Mouse (Mus musculus) heart, adult 2 months (tissue): Measurements from ENCODE around the gene Smg9. TPM values are rescaled to one million over a fixed set of nuclear protein-coding genes. Genes with fewer than 3 reads are reported as not detected.

Experiments
- DNase-seq, 2 experiments: peaks; one replicate each; pipeline ENCODE4 v3.0.0; 2021
- H3K27ac ChIP-seq: fragments of 200-600 bp; 2 replicates; pipeline ENCODE4 v1.8.1; 2022
- H3K27me3 ChIP-seq: fragments of 200-500 bp; 2 replicates; pipeline ENCODE4 v1.6.1; 2012; ENCODE audit warnings: mild to moderate bottlenecking, low read length, inconsistent platforms, mixed read lengths; ENCODE audit not compliant: control insufficient read depth, insufficient read depth
- H3K36me3 ChIP-seq: fragments of 200-500 bp; 2 replicates; pipeline ENCODE4 v1.6.1; 2012; ENCODE audit warnings: low read length, inconsistent platforms; ENCODE audit not compliant: control insufficient read depth, insufficient read depth
- H3K4me1 ChIP-seq: fragments of 200-500 bp; 2 replicates; pipeline ENCODE4 v1.6.1; 2011; ENCODE audit warnings: low read length; ENCODE audit not compliant: control insufficient read depth, insufficient read depth
- H3K4me3 ChIP-seq: fragments of 200-600 bp; 2 replicates; pipeline ENCODE4 v1.8.1; 2022
- H3K79me2 ChIP-seq: fragments of 200-500 bp; replicated peaks from 2 replicates; pipeline ENCODE4 v1.6.1; 2012; ENCODE audit warnings: mild to moderate bottlenecking, inconsistent platforms, low read length, moderate library complexity, mixed read lengths; ENCODE audit not compliant: control insufficient read depth, insufficient read depth
- H3K9ac ChIP-seq: fragments of 200-500 bp; 2 replicates; pipeline ENCODE4 v1.6.1; 2012; ENCODE audit warnings: low read depth, mild to moderate bottlenecking, control low read depth, inconsistent platforms, low read length, mixed read lengths
- CTCF ChIP-seq: fragments of 200-600 bp; IDR thresholded peaks from 2 replicates; pipeline ENCODE4 v1.8.1; 2022; ENCODE audit warnings: antibody characterized with exemption, mild to moderate bottlenecking, moderate library complexity
- EP300 ChIP-seq: fragments of 200-500 bp; IDR thresholded peaks from 2 replicates; pipeline ENCODE4 v1.6.1; 2011; ENCODE audit warnings: low read depth, low read length, control low read depth; ENCODE audit not compliant: insufficient read depth
- POLR2A ChIP-seq: fragments of 200-500 bp; IDR thresholded peaks from 2 replicates; pipeline ENCODE4 v1.6.1; 2011; ENCODE audit warnings: mild to moderate bottlenecking, low read depth, low read length, control low read depth; ENCODE audit not compliant: insufficient read depth
- WGBS: fragments of 180-500 bp; shearing (Covaris S2); methylation state at CpG from one replicate; pipeline ENCODE4 v1.1.7; 2018; 5-methylcytosine and 5-hydroxymethylcytosine counted together
- intact Hi-C: fragments of 180-260 bp; cut with DNase I; formaldehyde crosslinking; loops from one replicate; pipeline ENCODE4 v1.15.1; 2025
- polyA plus RNA-seq: library from polyadenylated mRNA; depleted of rRNA; stranded (reverse); fragments of >200 nt; gene quantifications from 2 replicates; pipeline ENCODE4 v1.2.3, GENCODE M21; 2012
- total RNA-seq, 2 experiments: library from RNA; stranded (reverse); gene quantifications; 2 replicates each; pipeline ENCODE4 v1.2.3; 2021

The Smg9 gene
- total and polyA plus RNA-seq, 3 experiments = 5.9 to 19.2 (median 6.6) TPM

- intact Hi-C loops = no loop called here
- no peak for DNase-seq
- 65% methylated on average over 7 of the region's 7 CpGs for WGBS
- Histone ChIP-seq H3K79me2 (no peaks in the 10 kb centered on the region), H3K9ac (no peak overlapping the region), H3K4me1 (no peaks in the 10 kb centered on the region; the same call in 1 of the 2 replicates), H3K27ac (no peak overlapping the region), H3K27me3 (no peaks in the 10 kb centered on the region), H3K4me3 (no peak overlapping the region), H3K36me3 (no peaks in the 10 kb centered on the region)
- TF ChIP-seq EP300 (no peak), POLR2A (no peak), CTCF (no peak)
Observed at GRCm38 (mm10) chr7:24421648-24422047, 22.2 kb downstream of the Smg9 start.

DNA sequence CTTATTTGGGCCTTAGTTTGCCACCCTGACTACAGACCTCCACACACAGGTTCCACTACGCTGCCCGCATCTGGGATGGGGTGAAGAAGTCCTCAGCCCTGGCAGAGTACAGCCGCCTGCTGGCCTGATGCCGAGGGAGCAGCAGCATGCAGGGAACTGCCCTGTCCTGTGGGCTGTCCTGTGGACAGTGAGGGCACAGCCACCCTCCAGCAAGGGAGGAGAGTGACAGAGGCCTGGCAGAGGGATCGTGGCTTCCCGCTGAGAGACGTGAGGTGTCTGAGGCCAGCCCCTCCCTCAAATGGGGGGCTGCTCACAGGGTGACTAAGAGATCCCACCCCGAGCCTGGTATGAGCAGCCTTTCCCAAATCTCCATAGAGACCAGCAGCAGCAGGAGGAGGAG is 22.8 kb downstream of the Smg9 start:
- TF ChIP-seq POLR2A = no peak
- TF ChIP-seq EP300 = no peak
- no peak for TF ChIP-seq CTCF
- no peaks in the 10 kb centered on the region for H3K36me3 ChIP-seq
- no peak overlapping the region for H3K4me3 ChIP-seq
- intact Hi-C loops = no loop called here
- no peaks in the 10 kb centered on the region; the same call in 1 of the 2 replicates for H3K4me1 ChIP-seq
- H3K27me3 ChIP-seq = no peaks in the 10 kb centered on the region
- no peak overlapping the region for H3K27ac ChIP-seq
- WGBS = 73% methylated on average over 8 of the region's 8 CpGs
- no peak overlapping the region for H3K9ac ChIP-seq
- no peak for DNase-seq
- no peaks in the 10 kb centered on the region for H3K79me2 ChIP-seq

DNA sequence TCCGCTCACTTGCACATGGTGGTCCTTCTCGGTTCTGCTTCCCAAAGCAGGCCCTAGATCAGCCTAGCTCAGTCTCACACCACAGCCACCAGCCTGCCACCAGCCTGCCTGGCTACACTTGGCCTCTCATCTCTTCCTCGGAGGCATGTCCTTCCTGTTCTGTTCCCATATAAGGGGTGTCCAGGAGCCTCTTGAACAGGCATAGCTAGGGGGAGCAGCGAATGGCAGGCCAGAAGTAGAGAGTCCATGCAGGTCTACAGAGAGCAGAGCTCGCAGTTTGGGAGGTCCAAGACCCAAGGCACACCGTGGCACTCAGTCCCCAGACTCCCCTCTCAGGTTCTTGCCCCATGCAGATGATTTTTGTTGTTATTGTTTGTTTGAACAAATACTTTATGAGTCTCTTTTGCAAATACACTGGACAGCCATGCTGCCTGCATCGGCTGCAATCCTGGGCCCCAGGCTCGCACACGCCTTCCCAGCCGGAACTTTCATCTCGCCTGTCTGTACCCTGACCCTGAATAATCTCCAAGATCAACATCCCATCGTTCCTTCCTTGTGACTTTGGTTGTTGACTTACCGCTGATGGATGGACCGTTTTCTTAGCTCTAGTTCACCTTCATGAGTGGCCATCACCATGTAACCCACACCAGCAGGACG is 23.8 kb downstream of the Smg9 start:
- Histone ChIP-seq H3K27ac (no peak overlapping the region), H3K4me1 (no peaks in the 10 kb centered on the region; the same call in 1 of the 2 replicates), H3K4me3 (no peak overlapping the region), H3K9ac (no peak overlapping the region), H3K27me3 (no peaks in the 10 kb centered on the region), H3K36me3 (no peaks in the 10 kb centered on the region), H3K79me2 (no peaks in the 10 kb centered on the region)
- TF ChIP-seq CTCF (no peak), EP300 (no peak), POLR2A (no peak)
- DNase-seq = no peak
- WGBS = 80% methylated on average over 15 of the region's 15 CpGs
- intact Hi-C loops = no loop called here

GRCm38 (mm10) chr7:24423956-24424732 is 24.7 kb downstream of the Smg9 start:
- Histone ChIP-seq H3K4me3 (no peak overlapping the region), H3K36me3 (no peaks in the 10 kb centered on the region), H3K4me1 (no peaks in the 10 kb centered on the region; the same call in 1 of the 2 replicates), H3K9ac (no peak overlapping the region), H3K27ac (no peak overlapping the region), H3K27me3 (no peaks in the 10 kb centered on the region), H3K79me2 (no peaks in the 10 kb centered on the region)
- TF ChIP-seq POLR2A = no peak
- TF ChIP-seq CTCF = no peak
- no peak for TF ChIP-seq EP300
- intact Hi-C loops = no loop called here
- 59% methylated on average over 12 of the region's 12 CpGs for WGBS
- DNase-seq = peak; percentile 37 to 44

DNA sequence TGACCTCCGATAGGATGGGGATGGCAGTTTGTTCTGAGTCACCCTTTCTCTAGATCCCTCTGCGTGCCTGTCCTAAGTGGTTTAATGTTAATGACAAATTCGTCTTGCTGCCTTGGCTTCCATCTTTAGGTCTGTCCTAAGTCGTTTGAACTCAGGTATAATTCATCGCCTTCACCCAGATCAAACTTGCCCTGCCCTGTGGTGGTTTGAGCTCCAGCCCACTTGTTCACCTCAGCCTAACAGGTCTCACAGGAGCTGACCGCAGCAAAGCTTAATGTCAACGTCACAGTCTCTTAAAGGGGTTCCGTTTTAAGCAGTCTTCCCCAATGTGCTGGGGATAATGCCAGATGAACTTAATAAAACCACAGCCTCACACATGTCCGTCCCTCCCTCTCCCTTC is 26.5 kb downstream of the Smg9 start:
- Histone ChIP-seq H3K27me3 (no peaks in the 10 kb centered on the region), H3K79me2 (no peaks in the 10 kb centered on the region), H3K27ac (no peak overlapping the region), H3K9ac (no peak overlapping the region), H3K4me3 (no peak overlapping the region), H3K36me3 (no peaks in the 10 kb centered on the region), H3K4me1 (no peaks in the 10 kb centered on the region; the same call in 1 of the 2 replicates)
- 88% methylated on average over 9 of the region's 9 CpGs for WGBS
- no peak for TF ChIP-seq EP300
- no peak for TF ChIP-seq CTCF
- TF ChIP-seq POLR2A = no peak
- DNase-seq = no peak
- intact Hi-C loops = no loop called here

DNA sequence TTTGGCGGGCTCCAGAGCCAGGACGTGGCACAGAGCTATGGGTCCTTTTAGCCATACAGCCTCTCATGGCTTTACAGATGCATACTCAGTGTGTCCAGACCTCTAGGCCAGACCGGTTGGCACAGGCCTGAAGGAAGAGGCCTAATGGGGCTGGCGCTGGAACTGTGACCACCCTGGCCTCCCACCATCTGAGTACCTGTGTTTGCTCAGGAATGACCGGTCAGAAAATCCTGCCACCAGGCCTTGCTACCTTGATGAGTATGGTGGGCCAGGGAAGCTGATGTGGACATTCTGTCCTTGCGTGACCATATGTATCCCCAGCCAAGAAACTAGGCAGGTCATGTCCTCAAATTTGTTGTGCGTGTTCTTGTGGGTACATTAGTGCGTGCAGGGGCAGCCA is 27.7 kb downstream of the Smg9 start:
- Histone ChIP-seq H3K4me1 (no peaks in the 10 kb centered on the region; the same call in 1 of the 2 replicates), H3K36me3 (no peaks in the 10 kb centered on the region), H3K27me3 (no peaks in the 10 kb centered on the region), H3K27ac (no peak overlapping the region), H3K79me2 (no peaks in the 10 kb centered on the region), H3K9ac (no peak overlapping the region), H3K4me3 (no peak overlapping the region)
- TF ChIP-seq POLR2A (no peak), CTCF (no peak), EP300 (no peak)
- no peak for DNase-seq
- 97% methylated on average over 8 of the region's 8 CpGs for WGBS
- intact Hi-C loops = no loop called here
